Mouse (Mus musculus): ENCODE measurements at regions not wholly inside any gene's neighbourhood (a gene's known extent, or its start where the extent isn't known, plus 50 kb on each side); places are given as distances from the start of the nearest gene placed in this dataset.

- no peak for DNase-seq (ENCODE audit: low spot score in 2 of 2)
These were observed 297.0 kb downstream of the Slitrk5 start for GRCm38 (mm10) chr14:111971857-111972256.

GRCm38 (mm10) chr14:111995809-111996458 is 321.0 kb downstream of the Slitrk5 start:
- DNase-seq (ENCODE audit: low spot score in 2 of 2), result no peak

GRCm38 (mm10) chr14:112002146-112002545 is 327.2 kb downstream of the Slitrk5 start:
- no peak for DNase-seq (ENCODE audit: low spot score in 2 of 2)

- no peak for DNase-seq (ENCODE audit: low spot score in 2 of 2)
These were observed 328.0 kb downstream of the Slitrk5 start for GRCm38 (mm10) chr14:112002881-112003280.

DNA sequence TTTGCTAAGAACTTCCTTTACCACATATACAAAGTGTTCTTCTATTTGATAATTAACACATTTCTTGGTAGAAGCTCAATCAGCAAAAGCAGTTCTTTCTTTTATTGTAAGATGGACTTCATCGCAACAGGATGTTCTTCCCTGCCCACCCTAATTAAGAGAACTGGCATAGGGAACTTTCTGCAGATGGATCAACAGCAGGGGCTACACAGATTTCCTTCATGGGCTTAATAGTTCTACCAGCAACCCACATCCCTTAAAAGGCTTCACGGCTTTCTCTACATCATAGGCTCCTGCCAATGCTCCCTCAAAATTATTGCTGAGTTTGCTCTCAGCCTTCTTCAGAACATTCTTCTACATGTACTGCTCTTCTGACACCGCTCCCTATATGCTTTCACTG is 333.8 kb downstream of the Slitrk5 start:
- DNase-seq (ENCODE audit: low spot score in 2 of 2), result no peak

DNA sequence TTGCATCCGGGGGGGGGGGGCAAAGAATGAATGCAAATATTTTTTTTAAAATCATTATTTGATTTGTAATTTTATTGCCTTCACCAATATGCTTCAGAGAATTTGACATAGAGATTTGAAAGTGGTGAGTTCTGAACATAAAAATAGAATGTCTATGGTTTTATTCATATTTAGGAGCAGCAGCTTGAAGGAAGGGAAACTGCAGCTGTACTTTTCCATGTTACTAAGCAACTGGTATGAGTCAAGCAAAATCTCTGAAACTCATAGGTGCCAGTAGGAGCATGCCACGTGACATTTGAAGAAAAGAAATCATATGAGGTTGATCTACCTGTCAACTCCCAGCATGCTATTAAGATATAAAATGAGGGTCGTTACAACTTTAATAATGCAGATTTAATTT is 354.4 kb downstream of the Slitrk5 start:
- peak in 1 of 2 experiments; percentile 57 for DNase-seq (ENCODE audit: low spot score in 2 of 2)

GRCm38 (mm10) chr14:112075071-112075470 is 400.2 kb downstream of the Slitrk5 start:
- no peak for DNase-seq (ENCODE audit: low spot score in 2 of 2)

All from frontal cortex, postnatal 36 days (tissue).